Mouse (Mus musculus) cerebellum, postnatal 10 days (tissue): ENCODE measurements around the gene Nras.

Experiments
- DNase-seq, 2 experiments: peaks; one replicate each; pipeline ENCODE4 v3.0.0; 2021; ENCODE audit warnings: mixed read lengths in 2 of 2

Gene Nras

GRCm38 (mm10) chr3:103099667-103100066, 41.6 kb downstream of the Nras start:
- DNase-seq = no peak

GRCm38 (mm10) chr3:103100735-103101134, 42.6 kb downstream of the Nras start:
- peak in 1 of 2 experiments; percentile 5 for DNase-seq

DNA sequence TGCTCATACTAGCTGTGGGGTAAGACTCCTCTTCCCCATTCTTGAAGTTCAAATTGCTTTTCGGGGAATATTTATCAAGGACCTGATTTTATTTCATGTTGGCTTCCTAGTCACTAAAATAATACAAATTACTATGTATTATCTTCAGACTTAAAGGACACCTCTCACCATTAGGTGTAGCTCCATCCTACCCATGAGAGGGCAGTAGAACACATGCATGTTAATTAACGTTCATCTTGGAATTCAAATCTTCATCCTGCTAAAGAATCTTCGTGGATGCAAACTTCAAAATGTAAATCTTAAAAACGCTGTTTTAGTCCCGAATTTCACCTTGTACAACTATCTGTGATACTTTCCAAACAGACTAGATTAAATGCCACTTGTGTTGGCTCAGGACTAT, 43.1 kb downstream of the Nras start:
- DNase-seq = no peak

DNA sequence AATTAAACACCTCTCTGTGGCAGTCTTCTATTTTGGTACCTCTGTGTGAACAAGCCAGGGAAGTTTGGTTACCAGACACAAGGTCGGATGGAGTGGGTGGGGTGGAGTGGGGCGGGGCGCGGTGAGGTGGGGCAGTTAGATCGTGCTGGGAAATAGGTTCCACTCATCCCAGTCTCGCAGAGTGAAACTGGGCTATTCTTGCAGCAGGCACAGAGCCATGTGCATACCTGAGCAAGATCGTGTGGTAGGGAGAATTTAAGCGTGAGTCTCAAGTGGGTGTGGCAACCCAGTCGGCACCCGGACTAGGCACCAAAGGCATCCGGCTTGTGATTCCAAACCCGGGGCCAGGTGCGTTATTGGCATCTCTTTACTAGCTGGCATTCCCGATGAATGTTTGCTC, 43.8 kb downstream of the Nras start:
- DNase-seq = peak in 1 of 2 experiments; percentile 15

DNA sequence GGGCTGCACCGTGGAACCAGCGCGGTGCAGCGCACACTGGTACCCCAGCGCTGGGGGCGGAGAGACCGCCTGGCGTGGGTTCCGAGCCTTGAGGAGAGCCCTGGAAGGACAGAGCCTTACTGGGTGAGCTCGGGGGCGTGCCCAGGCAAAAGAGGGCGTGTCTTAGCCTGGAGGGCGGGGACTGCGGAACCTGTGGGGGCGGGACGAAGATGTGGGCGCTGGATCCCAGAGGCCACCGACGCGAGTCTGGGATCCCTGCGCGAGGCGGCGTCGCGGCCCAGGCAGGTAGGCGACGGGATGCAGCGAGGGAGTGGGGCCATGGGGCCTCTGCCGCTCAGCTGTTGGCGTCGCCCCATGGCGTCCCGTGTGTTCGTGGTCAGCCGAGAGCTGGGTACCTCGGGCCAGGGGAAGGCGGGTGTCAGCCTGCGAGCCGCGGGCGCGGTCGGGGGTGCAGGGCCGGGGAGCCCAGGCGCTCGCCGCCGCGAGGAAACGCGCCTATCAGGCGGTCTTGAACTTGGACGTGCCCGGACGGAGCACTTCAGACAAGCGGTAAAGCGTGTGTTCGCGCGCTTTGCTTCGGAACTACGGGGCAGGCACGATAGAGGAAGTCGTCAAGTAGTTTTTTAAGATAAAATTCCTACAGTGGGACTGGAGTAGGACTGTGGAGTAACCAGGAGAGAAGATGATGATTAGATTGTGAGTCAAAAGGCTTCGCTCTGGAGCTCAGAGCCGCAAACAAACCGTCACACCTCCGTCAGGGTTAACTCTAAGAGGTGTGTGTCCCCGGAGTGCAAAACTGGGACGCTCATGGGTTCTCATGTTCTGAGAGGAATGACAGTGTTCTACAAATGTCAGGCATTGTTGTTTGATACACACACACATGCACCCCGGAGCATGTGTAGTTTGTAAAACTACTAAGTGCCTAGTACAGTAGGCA, 44.6 kb downstream of the Nras start, which contains the start of gene Dennd2c:
Gene Dennd2c, plus strand, starts transcription at position 151 of the 937 bp plus-strand sequence.
- DNase-seq = peak; percentile 83 to 88

GRCm38 (mm10) chr3:103107565-103108240, 49.6 kb downstream of the Nras start:
- no peak for DNase-seq

- DNase-seq = no peak
Measured at GRCm38 (mm10) chr3:103112216-103112615, 54.1 kb downstream of the Nras start.
